Mouse (Mus musculus): Measurements from ENCODE around the gene Rab11fip4. TPM values are rescaled to one million over a fixed set of nuclear protein-coding genes. Genes with fewer than 3 reads are reported as not detected.

The Rab11fip4 gene
- total and polyA plus RNA-seq, 3 experiments = 13.2 to 41.6 (median 26.6) TPM

DNA sequence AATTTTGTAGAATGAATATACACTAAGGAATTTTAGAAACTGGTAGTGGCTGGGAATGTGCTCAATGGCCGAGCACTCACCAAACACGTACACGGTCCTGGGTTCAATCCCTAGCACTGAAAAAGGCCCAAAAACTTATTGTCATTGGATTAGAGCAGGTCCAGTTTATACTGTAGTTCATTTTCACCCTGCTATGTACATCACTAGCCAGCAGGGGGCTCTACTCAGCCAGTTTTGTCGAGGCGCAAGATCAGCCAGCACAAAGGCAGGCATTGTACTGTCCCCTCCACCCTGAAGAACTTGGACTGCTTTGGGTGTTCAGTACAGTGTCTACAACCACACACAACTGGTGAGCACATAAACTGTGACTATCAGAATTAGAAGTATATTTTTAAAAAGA lies 6.8 kb upstream of the Rab11fip4 start:
- H3K27ac ChIP-seq (ENCODE audit: insufficient read depth, low read depth) = no peak overlapping the region
- in situ Hi-C loops (cut with MboI; ENCODE audit: low pct_ligation_motif_present, low pct_unique_long_range_greater_than_20kb, low sequenced_read_pairs) = loop anchor here (5.0 kb wide), 2 partner anchors 103 to 357 kb away; no protein-coding TSS in a partner anchor
- no peak overlapping the region for H3K4me3 ChIP-seq (replicated peaks in 1 of 3; ENCODE audit: low read depth in 2 of 3, low read length in 2 of 3, poor library complexity in 1 of 3)
- TF ChIP-seq CTCF (conservative IDR thresholded peaks at IDR 0.05 in 1 of 2, IDR thresholded peaks at IDR 0.05 in 1 of 2; ENCODE audit: low read depth in 2 of 2, low read length in 2 of 2) (peak; percentile 92 to 96), ZC3H11A (IDR thresholded peaks at IDR 0.05; ENCODE audit: low read depth, low read length) (peak; percentile 54), SMC3 (IDR thresholded peaks at IDR 0.05; ENCODE audit: low read depth, low read length) (peak; percentile 96), RAD21 (IDR thresholded peaks at IDR 0.05; ENCODE audit: low read depth, low read length) (peak; percentile 93), ZMIZ1 (IDR thresholded peaks at IDR 0.05; ENCODE audit: low read depth, low read length) (no peak), CHD2 (IDR thresholded peaks at IDR 0.05; ENCODE audit: low read length) (no peak)
- peaks cover 0 to 9% of the 10 kb centered on the region in 2 experiments; a peak in 2 of 4 replicates for H3K4me1 ChIP-seq (ENCODE audit: control insufficient read depth in 1 of 2, insufficient read depth in 2 of 2)
- H3K4me2 ChIP-seq (ENCODE audit: insufficient read depth, low read depth, poor library complexity, severe bottlenecking) = no peak overlapping the region
- dilution Hi-C loops (cut with MboI; ENCODE audit: extremely low pct_ligation_motif_present, extremely low pct_unique_long_range_greater_than_20kb, low sequenced_read_pairs) = no loop called here
- H3K79me2 ChIP-seq (replicated peaks; ENCODE audit: control insufficient read depth, extremely low read depth, insufficient read depth, poor library complexity, severe bottlenecking) = no peaks in the 10 kb centered on the region
- H3K27me3 ChIP-seq (replicated peaks) = peaks cover 5% of the 10 kb centered on the region
- no peak overlapping the region for H3K9ac ChIP-seq (ENCODE audit: insufficient read depth, low read depth)
- H3K36me3 ChIP-seq (replicated peaks in 1 of 2; ENCODE audit: control insufficient read depth in 1 of 2, insufficient read depth in 1 of 2, low read length in 1 of 2) = peaks cover 0 to 13% of the 10 kb centered on the region in 2 experiments
- no peaks in the 10 kb centered on the region for H3K9me3 ChIP-seq (replicated peaks; ENCODE audit: low read length)
- peak; percentile 77 for DNase-seq (ENCODE audit: extremely low read depth)

DNA sequence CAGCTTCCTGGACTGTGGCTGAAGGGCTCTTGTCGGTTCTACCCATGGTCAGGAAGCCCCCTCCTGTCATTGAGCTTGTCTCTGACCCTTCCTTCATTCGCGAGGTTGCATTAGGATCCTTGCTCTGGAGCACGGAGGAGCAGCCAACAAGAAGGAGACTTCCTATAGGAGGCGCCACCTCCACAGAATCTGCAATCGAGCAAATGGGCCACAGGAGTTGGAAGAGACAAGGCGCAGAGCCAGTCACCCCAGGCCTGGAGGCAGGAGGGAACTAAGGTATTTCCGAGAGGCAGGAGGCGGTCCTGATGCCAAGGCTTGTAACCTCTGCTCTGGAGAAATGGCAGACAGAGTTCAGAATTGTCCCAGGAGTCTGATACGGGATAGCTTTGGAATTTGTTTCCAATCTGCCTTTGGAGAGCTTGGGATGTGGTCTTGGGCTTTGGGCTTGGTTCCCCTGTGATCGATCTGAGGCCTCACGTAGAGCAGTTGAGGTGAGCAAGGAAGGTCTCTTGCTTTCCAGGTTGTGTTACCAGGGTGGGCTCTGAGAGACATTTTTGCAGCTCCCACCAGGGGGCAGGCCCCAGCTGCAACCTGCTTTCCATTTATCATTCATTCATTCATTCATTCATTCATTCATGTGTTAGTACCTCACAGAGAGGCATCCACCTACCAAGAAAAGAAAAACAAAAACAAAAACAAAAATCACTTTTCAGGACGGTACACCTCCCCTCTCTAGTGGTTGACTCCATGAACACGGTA lies 1.5 kb upstream of the Rab11fip4 start:
- no peak overlapping the region for H3K4me3 ChIP-seq (replicated peaks in 1 of 3; ENCODE audit: low read depth in 2 of 3, low read length in 2 of 3, poor library complexity in 1 of 3)
- no peak overlapping the region for H3K4me2 ChIP-seq (ENCODE audit: insufficient read depth, low read depth, poor library complexity, severe bottlenecking)
- H3K27me3 ChIP-seq (replicated peaks) = peaks cover 36% of the 10 kb centered on the region
- in situ Hi-C loops (cut with MboI; ENCODE audit: low pct_ligation_motif_present, low pct_unique_long_range_greater_than_20kb, low sequenced_read_pairs) (loop anchor here (5.0 kb wide), 2 partner anchors 33 to 333 kb away; no protein-coding TSS in a partner anchor), dilution Hi-C loops (cut with MboI; ENCODE audit: extremely low pct_ligation_motif_present, extremely low pct_unique_long_range_greater_than_20kb, low sequenced_read_pairs) (no loop called here)
- peaks cover 13 to 27% of the 10 kb centered on the region in 2 experiments for H3K4me1 ChIP-seq (ENCODE audit: control insufficient read depth in 1 of 2, insufficient read depth in 2 of 2)
- H3K9me3 ChIP-seq (replicated peaks; ENCODE audit: low read length) = no peaks in the 10 kb centered on the region
- TF ChIP-seq SMC3 (IDR thresholded peaks at IDR 0.05; ENCODE audit: low read depth, low read length) (peak; percentile 67), NELFE (IDR thresholded peaks at IDR 0.05; ENCODE audit: low read depth, low read length) (no peak), CTCF (conservative IDR thresholded peaks at IDR 0.05 in 1 of 2, IDR thresholded peaks at IDR 0.05 in 1 of 2; ENCODE audit: low read depth in 2 of 2, low read length in 2 of 2) (peak; percentile 21 to 75; a peak in 3 of 4 replicates), RAD21 (IDR thresholded peaks at IDR 0.05; ENCODE audit: low read depth, low read length) (peak; percentile 73)
- no peak overlapping the region for H3K27ac ChIP-seq (ENCODE audit: insufficient read depth, low read depth)
- no peaks in the 10 kb centered on the region for H3K36me3 ChIP-seq (replicated peaks in 1 of 2; ENCODE audit: control insufficient read depth in 1 of 2, insufficient read depth in 1 of 2, low read length in 1 of 2)
- peak; percentile 57 for DNase-seq (ENCODE audit: extremely low read depth)
- H3K79me2 ChIP-seq (replicated peaks; ENCODE audit: control insufficient read depth, extremely low read depth, insufficient read depth, poor library complexity, severe bottlenecking) = no peaks in the 10 kb centered on the region
- H3K9ac ChIP-seq (ENCODE audit: insufficient read depth, low read depth) = no peak overlapping the region

DNA sequence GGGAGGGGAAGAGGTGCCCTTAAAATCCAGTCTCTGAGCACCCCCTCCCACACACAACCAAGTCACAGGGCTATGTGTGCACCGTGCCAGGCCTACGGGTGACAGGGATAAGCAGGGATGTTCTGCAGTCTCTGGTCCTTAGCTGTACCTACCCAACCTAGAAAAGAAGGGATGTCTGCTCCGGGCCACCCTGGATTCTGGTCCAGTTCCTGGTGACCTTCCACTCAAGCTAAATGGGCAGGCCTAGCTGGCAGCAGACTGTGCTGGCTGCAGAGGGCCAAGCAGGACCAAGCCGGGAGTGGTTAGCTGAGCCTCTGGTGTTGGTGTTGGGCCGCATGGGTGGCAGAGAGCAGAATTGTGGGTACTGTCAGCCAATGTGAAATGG lies 571 bp downstream of the Rab11fip4 start:
- peak overlapping the region in 2 of 3 experiments; percentile 22 to 59 for H3K4me3 ChIP-seq (replicated peaks in 1 of 3; ENCODE audit: low read depth in 2 of 3, low read length in 2 of 3, poor library complexity in 1 of 3)
- H3K79me2 ChIP-seq (replicated peaks; ENCODE audit: control insufficient read depth, extremely low read depth, insufficient read depth, poor library complexity, severe bottlenecking) = no peaks in the 10 kb centered on the region
- in situ Hi-C loops (cut with MboI; ENCODE audit: low pct_ligation_motif_present, low pct_unique_long_range_greater_than_20kb, low sequenced_read_pairs) (loop anchor here (5.0 kb wide), 1 partner anchor 331 kb away; no protein-coding TSS in a partner anchor), dilution Hi-C loops (cut with MboI; ENCODE audit: extremely low pct_ligation_motif_present, extremely low pct_unique_long_range_greater_than_20kb, low sequenced_read_pairs) (no loop called here)
- peaks cover 13 to 27% of the 10 kb centered on the region in 2 experiments for H3K4me1 ChIP-seq (ENCODE audit: control insufficient read depth in 1 of 2, insufficient read depth in 2 of 2)
- peak overlapping the region; percentile 77 for H3K4me2 ChIP-seq (ENCODE audit: insufficient read depth, low read depth, poor library complexity, severe bottlenecking)
- no peaks in the 10 kb centered on the region for H3K36me3 ChIP-seq (replicated peaks in 1 of 2; ENCODE audit: control insufficient read depth in 1 of 2, insufficient read depth in 1 of 2, low read length in 1 of 2)
- H3K9me3 ChIP-seq (replicated peaks; ENCODE audit: low read length) = no peaks in the 10 kb centered on the region
- DNase-seq (ENCODE audit: extremely low read depth) = no peak
- H3K9ac ChIP-seq (ENCODE audit: insufficient read depth, low read depth) = no peak overlapping the region
- no peak for TF ChIP-seq E2F4 (IDR thresholded peaks at IDR 0.05; ENCODE audit: insufficient replicate concordance, low read depth, low read length)
- TF ChIP-seq POLR2A (IDR thresholded peaks at IDR 0.05; ENCODE audit: low read depth, low read length) = no peak
- TF ChIP-seq PAX5 (IDR thresholded peaks at IDR 0.05; ENCODE audit: low read length) = no peak
- no peak for TF ChIP-seq RAD21 (IDR thresholded peaks at IDR 0.05; ENCODE audit: low read depth, low read length)
- TF ChIP-seq ZMIZ1 (IDR thresholded peaks at IDR 0.05; ENCODE audit: low read depth, low read length) = no peak
- TF ChIP-seq CHD1 (IDR thresholded peaks at IDR 0.05; ENCODE audit: low read depth, low read length) = no peak
- no peak for TF ChIP-seq POLR2AphosphoS2 (IDR thresholded peaks at IDR 0.05; ENCODE audit: low read depth, low read length)
- TF ChIP-seq ZKSCAN1 (IDR thresholded peaks at IDR 0.05; ENCODE audit: borderline replicate concordance, low read depth, low read length) = no peak
- no peak for TF ChIP-seq TBP (conservative IDR thresholded peaks at IDR 0.05; ENCODE audit: low read depth, low read length)
- TF ChIP-seq ETS1 (conservative IDR thresholded peaks at IDR 0.05; ENCODE audit: low read depth, low read length) = no peak
- TF ChIP-seq NELFE (IDR thresholded peaks at IDR 0.05; ENCODE audit: low read depth, low read length) = no peak
- no peak overlapping the region for H3K27ac ChIP-seq (ENCODE audit: insufficient read depth, low read depth)
- peaks cover 39% of the 10 kb centered on the region for H3K27me3 ChIP-seq (replicated peaks)

Measured in CH12.LX (cell line).